Mouse (Mus musculus) cerebellum, adult 11 months (tissue): ENCODE measurements around the gene Tenm4.

Source experiments
- DNase-seq: peaks from one replicate; pipeline ENCODE4 v3.0.0; 2022

The Tenm4 gene

DNA sequence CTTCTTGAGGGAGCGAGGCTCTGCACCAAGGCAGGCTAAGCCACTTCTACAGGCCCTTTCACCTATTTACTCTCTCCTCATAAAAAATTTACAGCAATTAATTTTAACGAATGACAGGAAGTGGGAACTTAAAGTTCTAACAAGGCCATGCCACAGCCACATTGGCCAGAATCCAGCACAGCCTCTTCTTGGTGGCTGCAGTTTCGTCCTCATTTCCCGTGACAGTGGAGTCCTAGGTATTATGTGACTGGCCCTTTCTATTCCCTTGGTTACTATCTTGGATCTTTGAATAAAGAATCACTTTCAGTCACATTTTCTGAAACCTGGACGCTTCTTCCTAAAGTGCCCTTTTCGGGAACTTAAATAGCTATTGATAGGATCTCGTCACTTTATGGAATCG is 181.6 kb downstream of the Tenm4 start:
- DNase-seq, result no peak

DNA sequence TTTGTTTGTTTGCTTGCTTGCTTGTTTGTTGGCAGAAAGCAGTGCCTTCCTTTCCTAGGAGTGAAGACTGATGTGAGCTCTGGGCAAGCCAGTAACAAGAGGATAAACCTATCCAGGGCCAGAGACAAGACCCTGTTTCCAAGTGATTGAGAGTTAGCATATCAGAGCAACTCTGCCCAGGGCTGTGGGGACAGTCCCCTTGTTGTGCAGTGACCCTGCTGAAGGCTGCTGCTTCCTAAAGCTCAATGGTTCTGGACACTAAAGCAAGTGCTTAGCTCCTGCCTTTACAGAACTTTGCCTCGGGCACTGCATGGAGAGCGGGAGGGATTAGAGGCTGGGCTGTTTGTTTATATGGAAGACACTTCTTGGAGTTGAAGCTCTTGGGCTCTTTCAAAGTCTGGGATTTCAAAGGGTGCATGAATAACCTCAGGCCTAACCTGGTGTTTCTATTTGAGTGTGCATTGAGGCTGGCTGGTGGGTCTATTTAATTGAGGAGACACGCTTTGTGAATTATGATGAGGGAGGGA is 185.3 kb downstream of the Tenm4 start:
- DNase-seq, result no peak

DNA sequence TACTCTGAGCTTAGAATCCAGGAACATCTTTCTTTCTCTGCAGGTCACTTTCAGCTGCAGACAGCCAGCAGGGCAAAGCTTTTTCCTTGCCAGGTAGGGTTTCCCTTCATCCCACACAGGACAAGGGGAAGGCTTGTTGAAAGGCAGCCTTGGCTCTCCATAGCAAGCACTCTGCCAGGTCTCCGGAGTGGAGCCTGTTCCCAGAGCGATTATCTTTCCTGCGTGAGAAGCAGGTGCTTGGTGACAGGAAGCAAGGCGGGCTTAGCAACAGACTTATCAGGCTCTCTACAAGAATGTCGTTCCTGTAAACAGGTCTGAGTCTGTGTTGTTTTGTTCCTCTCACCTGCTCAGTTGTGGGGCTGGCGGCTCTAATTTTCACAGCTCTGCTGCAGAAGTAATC is 186.5 kb downstream of the Tenm4 start:
- peak; percentile 3 for DNase-seq

DNA sequence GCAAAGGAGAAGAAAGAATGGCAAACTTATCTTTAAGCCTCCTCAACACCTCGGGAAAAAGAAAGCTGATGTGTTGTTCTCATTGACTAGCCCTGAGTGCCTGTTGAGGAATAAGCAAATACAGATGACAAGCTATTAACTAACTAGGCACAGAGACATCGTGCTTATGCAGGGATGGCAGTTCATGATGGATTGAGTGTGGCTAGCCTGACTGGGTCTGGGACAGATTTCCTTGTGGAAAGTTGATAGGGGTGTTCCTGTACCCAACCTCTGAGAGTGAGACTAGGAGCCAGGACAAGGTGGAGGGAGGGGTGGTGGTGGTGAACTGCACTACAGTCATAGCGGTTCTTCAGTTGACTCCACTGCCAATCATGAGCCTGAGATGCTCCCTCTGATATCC is 192.3 kb downstream of the Tenm4 start:
- no peak for DNase-seq

DNA sequence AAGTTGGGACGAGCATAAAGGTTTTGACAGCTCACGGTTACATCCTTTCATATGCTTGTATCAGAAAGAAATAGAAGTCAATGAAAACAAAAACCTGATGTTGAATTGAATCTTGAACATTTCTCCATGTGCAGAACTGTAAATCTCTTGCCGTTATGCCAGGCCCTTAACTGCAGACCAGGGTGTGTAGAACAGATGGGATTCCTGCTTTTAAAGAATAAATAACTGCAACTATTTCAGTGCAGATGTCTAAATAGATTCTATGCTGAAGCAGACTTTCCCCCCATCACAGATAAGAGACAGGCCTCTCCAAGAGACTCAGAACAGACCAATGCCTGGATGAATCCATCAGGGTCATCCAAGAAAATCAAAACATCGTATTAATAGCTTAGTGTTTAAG is 198.9 kb downstream of the Tenm4 start:
- no peak for DNase-seq

DNA sequence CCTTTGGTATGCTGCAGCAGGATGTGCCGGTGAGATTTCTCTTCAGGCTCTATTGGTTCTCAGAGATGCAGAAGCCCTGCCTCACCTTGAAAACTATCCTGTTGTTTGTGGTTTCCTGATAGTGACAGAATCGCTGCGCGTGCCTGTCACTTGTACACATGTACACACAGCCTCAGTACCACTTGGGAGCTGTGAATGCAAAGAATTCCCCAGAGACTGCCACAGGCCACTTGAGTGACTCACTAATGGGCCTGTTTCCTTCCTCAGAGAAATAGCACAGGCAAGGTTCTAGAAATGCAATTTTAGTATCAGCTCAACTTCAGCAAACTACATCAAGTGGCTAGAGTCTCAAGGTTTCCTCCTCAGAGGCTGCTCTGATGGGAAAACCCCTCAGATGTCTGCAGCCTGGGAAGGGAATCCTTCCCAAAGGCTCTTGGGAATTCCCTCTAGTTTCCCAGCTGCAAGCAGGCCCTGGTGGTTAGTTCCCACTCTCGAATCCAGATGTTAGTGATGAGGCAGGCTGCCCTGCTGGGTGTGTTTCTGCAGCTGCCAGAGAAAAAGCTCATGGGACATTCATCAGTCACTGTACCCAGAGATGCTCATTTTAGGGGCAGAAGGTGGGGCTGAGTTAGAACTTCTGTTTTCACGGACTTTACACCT is 203.1 kb downstream of the Tenm4 start:
- DNase-seq, result no peak

DNA sequence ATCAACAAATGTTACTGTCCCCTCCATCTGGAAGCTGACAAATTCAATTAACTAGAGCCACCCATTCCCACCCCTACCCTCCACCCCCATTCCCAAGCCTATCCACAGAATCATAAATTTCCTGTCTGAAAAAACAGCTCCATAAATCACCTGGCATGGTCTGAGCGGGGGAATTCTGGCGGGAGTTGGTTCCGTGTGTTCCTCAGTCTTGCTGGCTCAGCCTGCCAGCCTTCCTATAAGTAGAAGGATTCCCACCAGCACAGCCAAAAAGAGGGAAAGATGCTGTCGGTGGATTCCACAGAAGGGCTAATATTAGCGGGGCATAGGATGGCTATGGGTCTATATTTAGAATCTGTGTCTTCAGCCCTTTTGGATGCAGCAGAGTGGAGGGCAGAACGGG is 204.5 kb downstream of the Tenm4 start:
- DNase-seq, result no peak

DNA sequence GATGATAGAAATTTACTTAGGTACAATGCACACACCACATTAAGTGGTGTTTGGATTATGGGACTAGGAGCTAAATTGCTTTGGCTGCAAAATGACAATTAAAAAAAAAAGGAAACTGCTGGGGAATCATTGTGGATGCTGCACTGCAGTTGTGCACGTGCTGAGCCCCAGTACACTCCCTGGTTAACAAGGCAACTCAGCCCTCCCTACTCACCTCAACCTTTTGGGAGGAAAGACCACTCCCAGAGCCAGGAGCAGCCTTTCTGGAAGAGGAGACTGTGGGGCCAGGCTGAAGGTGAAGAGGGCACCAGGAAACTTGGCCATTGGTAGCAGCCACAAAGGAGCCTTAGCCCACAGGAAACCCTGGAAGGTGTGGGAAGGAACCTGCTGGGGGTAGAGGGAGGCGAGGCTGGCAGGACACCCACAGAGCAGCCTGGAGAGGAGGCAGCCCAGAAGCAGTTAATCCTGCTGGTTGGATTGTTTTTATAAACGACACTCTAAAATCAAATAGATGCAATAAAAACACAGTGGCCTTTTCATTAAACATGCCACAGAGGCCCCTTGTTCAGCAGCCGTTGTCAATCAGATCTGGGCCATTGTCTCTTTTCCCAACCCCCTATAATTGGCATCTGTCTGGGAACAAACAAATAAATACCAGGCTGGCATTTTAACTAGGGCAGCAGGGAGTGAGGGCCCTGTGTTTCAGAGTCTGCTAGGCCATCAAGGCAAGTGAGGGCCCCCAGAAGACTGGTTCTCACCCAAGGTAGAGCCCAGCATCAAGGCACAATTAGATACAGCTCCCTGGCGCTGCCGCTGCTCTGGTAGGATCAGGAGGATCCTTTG is 212.9 kb downstream of the Tenm4 start:
- no peak for DNase-seq

DNA sequence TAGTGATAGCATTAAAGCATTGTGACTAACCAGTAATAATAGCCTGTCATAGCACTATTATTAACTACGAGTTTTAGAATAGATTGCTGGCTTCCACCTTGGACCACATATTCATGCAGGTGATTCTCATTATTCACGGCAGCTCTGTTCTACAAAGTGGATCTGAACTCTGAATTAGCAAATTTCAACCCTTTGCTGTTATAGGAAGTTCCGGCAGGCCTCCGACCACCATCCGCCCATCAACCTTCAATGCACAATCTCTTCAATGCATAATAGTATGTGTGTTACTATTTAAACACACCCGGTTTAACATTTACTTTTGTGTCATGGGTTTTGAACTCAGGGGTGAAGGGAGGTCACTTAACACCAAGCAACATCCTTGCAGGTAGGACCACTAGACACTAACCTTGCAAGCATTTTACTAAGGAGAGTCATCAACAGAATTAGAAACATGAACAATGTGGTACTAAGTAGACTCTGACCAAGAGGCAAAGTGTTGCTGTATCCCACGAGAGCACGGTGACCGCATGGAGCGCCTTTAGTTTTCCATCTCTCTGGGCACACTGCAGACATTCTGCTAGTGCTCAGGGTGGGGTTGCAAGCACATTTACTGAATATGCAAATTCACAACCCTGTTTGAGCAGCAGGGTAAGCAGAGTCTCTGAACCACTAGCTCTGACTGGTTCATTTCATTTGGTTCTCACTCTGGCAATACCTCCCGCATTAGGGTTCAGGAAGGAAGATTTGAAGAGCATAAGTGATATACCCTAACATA is 213.9 kb downstream of the Tenm4 start:
- DNase-seq, result no peak

DNA sequence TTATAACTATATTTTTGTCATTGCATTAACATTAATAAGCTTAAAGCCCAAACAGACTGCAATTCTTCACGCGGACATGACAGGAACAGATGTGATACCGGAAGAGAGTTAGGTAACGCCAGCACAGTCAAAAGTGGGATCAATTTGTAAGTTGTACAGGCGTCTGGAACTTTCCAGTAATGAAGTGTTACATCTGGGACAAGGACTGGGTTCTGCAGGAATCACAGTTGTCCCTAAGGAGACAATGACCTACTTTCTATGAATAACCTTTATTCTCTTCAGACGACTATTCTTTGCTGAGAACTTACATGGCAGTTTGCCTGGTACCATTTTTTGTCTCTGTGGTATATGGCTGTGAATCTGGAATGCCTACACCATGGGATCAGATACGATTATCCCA is 214.8 kb downstream of the Tenm4 start:
- DNase-seq, result no peak

DNA sequence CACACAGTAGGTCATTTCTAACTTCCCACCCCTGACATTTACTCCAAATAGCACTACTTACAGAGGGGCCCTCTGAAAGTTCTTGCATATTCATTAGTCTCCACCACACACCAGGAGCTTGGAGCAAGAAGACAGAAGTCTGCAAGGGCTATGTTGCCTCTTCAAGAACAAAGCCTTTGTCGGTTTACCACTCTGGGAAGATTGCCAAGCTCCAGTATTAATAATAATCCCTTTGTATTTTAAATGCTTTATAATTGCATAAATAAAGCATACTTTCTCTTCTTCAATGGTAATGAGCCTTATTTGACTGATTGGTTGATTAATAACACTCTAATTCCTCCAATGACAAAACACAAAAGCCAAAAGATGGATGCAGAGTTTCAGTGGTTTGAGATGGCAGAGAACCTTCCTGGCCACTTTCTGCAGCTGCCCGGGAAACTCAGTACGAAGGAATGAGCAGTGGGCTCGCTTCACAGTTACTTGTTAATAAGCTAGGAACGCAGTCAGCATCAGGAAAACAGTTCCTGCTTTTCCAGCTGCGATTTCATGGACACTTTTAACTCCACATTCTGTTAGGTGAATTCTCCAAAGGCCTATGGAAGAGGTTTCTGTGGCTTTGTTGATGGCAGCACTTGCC is 219.1 kb downstream of the Tenm4 start:
- DNase-seq, result no peak

DNA sequence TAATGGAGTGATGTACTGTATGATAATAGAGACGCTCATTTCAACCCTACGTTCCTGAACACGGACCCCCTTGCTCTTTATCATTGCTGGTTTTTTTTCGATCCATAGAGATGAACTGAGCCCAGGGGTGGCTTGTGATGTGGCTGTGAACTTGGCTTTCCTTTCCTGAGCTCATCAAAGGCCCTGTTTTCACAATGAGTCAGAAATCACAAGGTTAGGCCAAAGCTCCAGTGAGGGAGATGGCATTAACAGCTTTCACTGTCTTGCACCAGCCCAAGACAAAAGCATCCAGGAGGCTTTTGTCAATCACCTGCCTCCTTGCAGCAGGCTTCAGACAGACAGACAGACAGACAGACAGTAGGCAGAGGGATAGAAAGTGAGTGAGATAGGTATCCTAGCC is 219.8 kb downstream of the Tenm4 start:
- no peak for DNase-seq

DNA sequence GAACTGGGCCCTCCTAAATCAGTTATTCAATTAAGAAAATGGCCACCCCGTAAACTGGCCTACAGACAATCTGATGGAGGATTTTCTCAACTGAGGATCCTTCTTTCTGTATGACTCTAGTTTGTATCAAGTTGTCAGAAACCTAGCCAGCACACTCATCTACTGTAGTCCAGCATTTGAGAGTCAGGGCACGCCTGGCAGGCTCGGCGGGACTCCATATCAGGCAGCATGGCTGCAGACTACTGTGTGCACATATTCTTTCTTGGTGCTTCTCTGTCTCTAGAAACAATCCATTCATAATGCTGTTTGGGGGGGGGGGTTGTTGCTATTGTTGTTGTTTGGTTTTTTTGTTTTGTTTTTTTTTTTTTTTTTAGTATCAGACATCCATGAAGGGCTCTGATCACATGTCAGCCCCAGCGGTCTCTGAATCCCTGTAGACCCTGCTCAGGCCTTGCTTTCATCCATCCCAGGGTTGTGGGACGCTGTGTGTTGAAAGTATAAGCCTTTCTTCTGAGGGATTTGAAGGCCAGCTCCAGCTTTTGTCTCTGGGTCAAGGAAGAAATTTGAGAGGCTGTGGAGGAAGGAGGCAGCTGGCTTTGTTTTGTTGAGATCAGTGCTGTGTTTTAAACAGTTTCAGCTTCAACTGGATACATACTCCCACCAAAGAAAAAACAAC is 220.9 kb downstream of the Tenm4 start:
- DNase-seq, result no peak

DNA sequence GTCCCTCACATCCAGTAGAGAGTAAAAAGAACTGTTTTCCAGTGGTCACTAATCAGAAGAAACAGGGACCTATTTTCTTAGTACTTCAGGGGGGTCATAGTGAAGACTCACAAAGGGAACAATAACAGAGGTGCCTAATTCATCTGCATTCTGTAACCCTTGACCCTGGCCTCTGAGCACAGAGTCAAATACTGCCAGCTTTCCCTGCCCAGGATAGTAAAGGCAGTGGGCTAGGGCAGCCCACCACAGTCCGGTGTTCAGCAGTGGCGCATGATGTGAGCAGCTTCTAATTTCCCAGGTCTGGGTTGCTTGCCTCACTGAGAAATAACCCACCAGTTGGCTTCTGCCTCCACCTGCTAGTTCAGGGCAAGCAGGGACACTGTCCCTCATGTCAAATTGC is 221.6 kb downstream of the Tenm4 start:
- DNase-seq, result no peak

DNA sequence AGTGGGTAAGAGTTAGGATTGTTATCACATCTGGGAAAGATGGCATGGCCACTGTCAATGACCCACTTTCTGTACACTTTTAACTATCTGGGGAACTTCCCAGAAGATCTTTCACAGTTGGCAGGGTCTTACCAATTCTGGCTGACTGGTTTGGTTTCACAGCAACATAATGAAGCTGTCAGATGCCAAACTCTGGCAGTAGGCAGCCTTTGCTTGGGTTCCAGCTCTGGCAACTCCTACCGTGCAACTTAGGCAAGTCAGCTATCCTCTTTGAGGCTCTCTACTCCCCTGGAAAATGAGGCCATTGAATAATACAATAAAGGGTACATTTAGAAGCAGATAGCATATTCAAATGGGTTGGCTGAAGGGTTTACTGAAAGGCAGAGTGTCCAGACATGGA is 226.9 kb downstream of the Tenm4 start:
- no peak for DNase-seq

DNA sequence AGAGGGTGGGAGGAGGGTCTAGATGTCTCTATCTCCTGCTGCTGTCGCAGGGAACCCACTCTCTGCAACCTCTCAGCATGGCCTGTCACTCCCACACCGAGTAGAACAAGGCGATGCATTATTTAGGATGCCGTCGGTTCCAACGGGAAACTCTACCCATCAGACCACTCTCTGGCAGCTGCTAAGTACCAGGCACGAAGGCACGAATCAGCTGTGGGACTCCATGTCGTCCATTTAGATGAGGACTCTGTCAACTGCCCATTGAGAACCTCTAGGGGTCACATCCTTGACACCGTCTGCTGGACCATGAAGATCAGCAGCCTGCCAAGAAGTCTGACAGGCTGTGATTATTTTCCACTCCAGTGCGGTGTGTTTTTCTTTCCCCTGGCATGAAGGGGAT is 229.4 kb downstream of the Tenm4 start:
- no peak for DNase-seq

DNA sequence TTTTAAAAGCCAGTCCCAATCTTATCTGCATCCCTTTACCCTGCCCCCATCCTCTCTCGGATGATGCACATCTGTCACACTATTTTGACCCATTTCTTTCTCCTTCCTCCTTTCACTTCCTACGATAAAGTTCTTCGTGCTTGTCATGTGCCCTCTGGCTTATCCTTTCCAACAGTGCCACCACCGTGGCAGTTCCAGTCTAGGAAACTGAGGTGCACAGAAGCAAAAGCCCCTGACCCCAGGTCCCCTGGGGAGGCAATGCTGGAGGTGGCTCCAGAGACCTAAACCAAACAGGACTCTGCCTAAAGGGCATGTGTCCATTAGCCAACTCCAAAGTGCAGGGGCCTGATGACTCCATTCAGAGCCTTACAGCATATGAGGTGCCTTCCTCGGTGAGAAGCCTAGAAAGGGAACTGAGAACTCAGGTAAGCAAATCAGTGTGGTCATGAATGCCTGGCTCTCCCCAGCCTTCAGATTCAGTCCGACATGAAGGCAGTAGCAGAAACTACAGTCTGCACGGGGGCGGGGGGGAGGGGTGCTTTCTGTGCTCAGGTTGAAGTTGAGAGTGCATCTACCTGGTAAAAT is 235.7 kb downstream of the Tenm4 start:
- DNase-seq, result no peak

DNA sequence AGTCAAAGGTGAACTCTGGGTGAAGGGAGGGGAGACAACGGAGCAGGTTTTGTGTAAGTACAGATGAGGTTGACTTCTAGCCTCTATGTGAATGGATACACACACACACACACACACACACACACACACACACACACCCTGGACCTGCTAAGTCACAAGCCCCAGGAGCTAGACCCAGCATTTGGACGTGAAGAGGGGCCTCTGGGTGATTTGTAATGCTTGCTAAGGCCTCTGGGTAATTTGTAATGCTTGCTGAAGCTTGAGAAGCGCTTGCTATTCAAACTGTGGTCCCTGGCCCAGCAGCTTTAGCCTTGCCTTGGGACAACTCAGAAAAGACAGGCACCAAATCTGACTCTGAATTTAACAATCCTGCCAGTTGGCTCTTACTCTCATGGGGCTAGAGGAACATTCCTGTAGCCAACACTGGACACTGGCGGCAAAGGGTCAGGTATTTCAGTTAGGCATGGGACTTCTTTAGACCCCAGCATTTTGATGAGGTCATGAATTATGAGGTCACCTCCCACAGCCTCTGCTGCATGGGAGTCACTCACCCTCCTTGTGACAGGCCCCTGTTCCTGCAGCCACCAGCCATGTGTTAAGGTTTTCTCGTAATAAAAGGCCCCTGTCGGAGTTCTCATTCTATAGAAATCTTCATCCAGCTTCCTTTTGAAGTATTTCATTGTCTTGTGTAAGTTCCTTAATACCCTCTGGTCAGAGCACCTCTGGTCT is 237.3 kb downstream of the Tenm4 start:
- DNase-seq, result no peak

DNA sequence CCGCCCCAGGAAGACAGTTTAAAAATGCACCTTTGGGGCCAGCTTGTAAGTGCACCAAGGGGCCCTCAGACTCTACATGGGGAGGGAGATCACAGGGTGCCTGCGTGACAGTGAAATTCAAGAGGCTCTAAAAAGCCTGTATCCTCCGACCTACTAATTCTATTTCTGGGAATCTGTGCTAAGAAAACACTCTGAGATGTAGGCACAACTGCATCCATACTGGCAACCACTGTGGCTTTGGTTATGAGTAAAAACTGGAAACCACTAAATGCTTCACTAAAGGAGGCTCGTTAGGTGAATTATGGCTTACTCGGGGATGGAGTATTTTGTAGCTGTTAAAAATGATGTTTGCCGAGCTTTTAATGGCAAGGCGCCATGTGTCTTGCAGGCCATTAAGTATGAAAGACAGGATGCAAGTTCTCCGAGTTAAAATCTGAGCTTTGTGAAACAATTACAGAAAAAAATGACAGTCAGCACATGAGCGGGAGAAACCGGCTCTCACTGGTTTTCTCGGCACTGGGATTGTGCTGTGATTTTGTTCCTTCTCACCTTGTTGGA is 238.4 kb downstream of the Tenm4 start:
- no peak for DNase-seq

DNA sequence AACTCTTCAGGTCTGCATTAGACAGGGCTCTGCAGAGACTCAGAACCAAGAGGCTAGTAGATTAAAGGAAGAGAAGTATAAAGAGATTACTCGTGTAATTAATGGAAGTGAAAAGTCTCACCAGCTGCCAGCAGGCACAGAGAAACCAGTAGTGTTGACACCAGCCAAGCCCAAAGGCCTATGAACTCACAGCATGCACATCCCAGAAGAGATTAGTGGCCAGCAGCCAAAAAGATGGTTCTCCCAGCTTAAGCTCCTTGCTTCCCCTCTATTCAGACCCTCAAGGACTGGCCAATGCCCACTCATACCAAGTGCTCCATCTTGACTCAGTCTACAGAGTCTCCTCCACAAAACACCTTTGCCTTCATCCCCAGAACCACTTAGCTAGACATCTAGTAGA is 242.8 kb downstream of the Tenm4 start:
- no peak for DNase-seq
